Comparison of ENCODE assay signal across 10 mouse cellular contexts in genomic region chr8:71310446-71310845, GRCm38 (mm10). TPM values are rescaled to one million over a fixed set of nuclear protein-coding genes. Genes with fewer than 3 reads are reported as not detected.
DNase-seq lines count a peak whose midpoint lies in the region; ATAC-seq and TF ChIP-seq lines count a peak whose summit lies in the region.
"Had no signal": no experiment of that assay in that cellular context is flagged by ENCODE, and none has a peak within 500 bp of the region (broad histone marks: within the 10 kb centered on the region; RNA-seq: fewer than 3 reads in every experiment).

No protein-coding gene starts in this region.

- intact Hi-C loops in heart, postnatal 14 days (cut with DNase I): loop anchor here (2.0 kb wide), 1 partner anchor 38 kb away; the partner anchor contains the start of genes Haus8 and Myo9b

- no peaks in the 10 kb centered on the region for H3K9me3 ChIP-seq in forebrain, postnatal 0 days (ENCODE audit: low read length)
- H3K9me3 ChIP-seq in hindbrain, embryonic 13.5 days: no peaks in the 10 kb centered on the region
- no peaks in the 10 kb centered on the region for H3K9me3 ChIP-seq in hindbrain, postnatal 0 days (ENCODE audit: low read length)

- H3K27ac ChIP-seq in forebrain, postnatal 0 days (ENCODE audit: low read depth, low read length): no peak overlapping the region
- no peak overlapping the region for H3K27ac ChIP-seq in hindbrain, embryonic 13.5 days
- no peak overlapping the region for H3K27ac ChIP-seq in hindbrain, postnatal 0 days
- H3K27ac ChIP-seq: hindbrain, embryonic 14.5 days had no signal

- ATAC-seq in forebrain, postnatal 0 days: no peak
- ATAC-seq in hindbrain, embryonic 13.5 days (ENCODE audit: low FRiP score): no peak
- no peak for ATAC-seq in hindbrain, postnatal 0 days

- H3K4me3 ChIP-seq in forebrain, postnatal 0 days (ENCODE audit: low read depth, low read length): no peak overlapping the region
- H3K4me3 ChIP-seq in hindbrain, embryonic 13.5 days: no peak overlapping the region
- no peak overlapping the region for H3K4me3 ChIP-seq in hindbrain, postnatal 0 days (ENCODE audit: low read length)

- no peaks in the 10 kb centered on the region for H3K27me3 ChIP-seq in forebrain, postnatal 0 days (ENCODE audit: insufficient read depth, low read length)
- H3K27me3 ChIP-seq in hindbrain, embryonic 13.5 days: no peaks in the 10 kb centered on the region
- H3K27me3 ChIP-seq in hindbrain, postnatal 0 days (ENCODE audit: insufficient read depth, low read length): no peaks in the 10 kb centered on the region

- peak; percentile 13 to 16 for DNase-seq in spleen, postnatal 36 days (ENCODE audit: low spot score in 2 of 2)
- no peak for DNase-seq in spleen, adult 18-20 months
- peak; percentile 70 for DNase-seq in fibroblast of lung, adult 2 months (ENCODE audit: low read depth)
- DNase-seq in heart, postnatal 14 days: peak; percentile 41 to 53
- no peak for DNase-seq in forebrain, postnatal 0 days
- no peak for DNase-seq in thymus, postnatal 0 days (ENCODE audit: low spot score)
- no peak for DNase-seq in hindbrain, postnatal 0 days (ENCODE audit: low spot score)
- DNase-seq: cerebellum, adult 2 months had no signal

- H3K36me3 ChIP-seq in forebrain, postnatal 0 days (ENCODE audit: insufficient read depth): 0 out of 2 replicates have a peak, but pooled peaks cover 5% of the 10 kb centered on the region
- H3K36me3 ChIP-seq in hindbrain, embryonic 13.5 days: peaks cover 8% of the 10 kb centered on the region
- H3K36me3 ChIP-seq in hindbrain, postnatal 0 days (ENCODE audit: insufficient read depth, low read length): peaks cover 7% of the 10 kb centered on the region; the same call in 1 of the 2 replicates

- no peak overlapping the region for H3K9ac ChIP-seq in forebrain, postnatal 0 days
- H3K9ac ChIP-seq in hindbrain, embryonic 13.5 days: no peak overlapping the region
- H3K9ac ChIP-seq in hindbrain, postnatal 0 days (replicated peaks; ENCODE audit: low read length): no peak overlapping the region
- H3K9ac ChIP-seq: hindbrain, embryonic 14.5 days had no signal

- 80% methylated on average over 6 of the region's 6 CpGs for WGBS in forebrain, postnatal 0 days
- WGBS in hindbrain, embryonic 13.5 days: 82% methylated on average over 6 of the region's 6 CpGs
- WGBS in hindbrain, postnatal 0 days: 81% methylated on average over 6 of the region's 6 CpGs

- no peak for TF ChIP-seq CTCF in forebrain, postnatal 0 days (IDR thresholded peaks at IDR 0.05; ENCODE audit: low read depth)
- TF ChIP-seq CTCF in hindbrain, postnatal 0 days (IDR thresholded peaks at IDR 0.05; ENCODE audit: low read depth): no peak

- no peaks in the 10 kb centered on the region for H3K4me1 ChIP-seq in forebrain, postnatal 0 days (ENCODE audit: insufficient read depth)
- H3K4me1 ChIP-seq in hindbrain, embryonic 13.5 days (replicated peaks): peaks cover 5% of the 10 kb centered on the region
- H3K4me1 ChIP-seq in hindbrain, postnatal 0 days (ENCODE audit: insufficient read depth, low read length): no peaks in the 10 kb centered on the region

- no peak overlapping the region for H3K4me2 ChIP-seq in forebrain, postnatal 0 days (ENCODE audit: low read depth)
- no peak overlapping the region for H3K4me2 ChIP-seq in hindbrain, embryonic 13.5 days
- no peak overlapping the region for H3K4me2 ChIP-seq in hindbrain, postnatal 0 days (ENCODE audit: low read depth, low read length)
- H3K4me2 ChIP-seq: hindbrain, embryonic 14.5 days had no signal

RNA-seq across cellular contexts. Expression of gene Haus8, which starts 37.7 kb away (rescaled TPM):
- 10 to 100 TPM; 23.9 to 28.8 TPM for total RNA-seq in heart, postnatal 14 days (2021)
- 36.4 and 38.9 TPM in 2 replicates for total RNA-seq in forebrain, postnatal 0 days (2014; rRNA removed)
- polyA plus RNA-seq in forebrain, postnatal 0 days (2015; fragmentation: Nextera tagmentation; extraction: Ambion mirVana): 34.0 and 40.7 TPM in 2 replicates
- 39.3 and 48.6 TPM in 2 replicates for polyA plus RNA-seq in thymus, postnatal 0 days (2015; fragmentation: Nextera tagmentation; extraction: Ambion mirVana)
- polyA plus RNA-seq in hindbrain, embryonic 13.5 days (2015; fragmentation: Nextera tagmentation; extraction: Ambion mirVana): 58.2 and 58.7 TPM in 2 replicates
- total RNA-seq in hindbrain, postnatal 0 days (2014; rRNA removed): 24.0 and 48.3 TPM in 2 replicates
- polyA plus RNA-seq in hindbrain, postnatal 0 days (2015; fragmentation: Nextera tagmentation; extraction: Ambion mirVana): 45.1 TPM in 2 replicates

RNA-seq across cellular contexts. Expression of gene Myo9b, which starts 37.9 kb away (rescaled TPM):
- total RNA-seq in heart, postnatal 14 days (2021): 10 to 100 TPM; 27.8 to 32.8 TPM
- total RNA-seq in forebrain, postnatal 0 days (2014; rRNA removed): 31.4 and 35.2 TPM in 2 replicates
- 5.7 and 6.5 TPM in 2 replicates for polyA plus RNA-seq in forebrain, postnatal 0 days (2015; fragmentation: Nextera tagmentation; extraction: Ambion mirVana)
- 16.4 and 18.7 TPM in 2 replicates for polyA plus RNA-seq in thymus, postnatal 0 days (2015; fragmentation: Nextera tagmentation; extraction: Ambion mirVana)
- 16.4 and 18.5 TPM in 2 replicates for polyA plus RNA-seq in hindbrain, embryonic 13.5 days (2015; fragmentation: Nextera tagmentation; extraction: Ambion mirVana)
- total RNA-seq in hindbrain, postnatal 0 days (2014; rRNA removed): 34.8 and 38.4 TPM in 2 replicates
- polyA plus RNA-seq in hindbrain, postnatal 0 days (2015; fragmentation: Nextera tagmentation; extraction: Ambion mirVana): 7.8 and 8.6 TPM in 2 replicates

RNA-seq across cellular contexts. Expression of gene Use1, which starts 56.2 kb away (rescaled TPM):
- total RNA-seq in heart, postnatal 14 days (2021): 100 to 1,000 TPM in 1 of 2 experiments, 10 to 100 TPM in 1; 96.5 to 108 TPM
- total RNA-seq in forebrain, postnatal 0 days (2014; rRNA removed): 148 and 195 TPM in 2 replicates
- polyA plus RNA-seq in forebrain, postnatal 0 days (2015; fragmentation: Nextera tagmentation; extraction: Ambion mirVana): 124 and 140 TPM in 2 replicates
- polyA plus RNA-seq in thymus, postnatal 0 days (2015; fragmentation: Nextera tagmentation; extraction: Ambion mirVana): 143 and 152 TPM in 2 replicates
- 109 and 112 TPM in 2 replicates for polyA plus RNA-seq in hindbrain, embryonic 13.5 days (2015; fragmentation: Nextera tagmentation; extraction: Ambion mirVana)
- 116 and 119 TPM in 2 replicates for total RNA-seq in hindbrain, postnatal 0 days (2014; rRNA removed)
- 123 and 129 TPM in 2 replicates for polyA plus RNA-seq in hindbrain, postnatal 0 days (2015; fragmentation: Nextera tagmentation; extraction: Ambion mirVana)

Comparison
In these comparisons a context has a peak if more than half of its experiments do, and no peak if none do; other contexts are left out.
1. DNase-seq: peak in spleen, postnatal 36 days (2 of 2), fibroblast of lung, adult 2 months (single experiment) and heart, postnatal 14 days (2 of 2); none in spleen, adult 18-20 months (0 of 2), forebrain, postnatal 0 days (single experiment), thymus, postnatal 0 days (single experiment) and hindbrain, postnatal 0 days (single experiment).